Mouse (Mus musculus): ENCODE data around the gene Gpr160. TPM values are rescaled to one million over a fixed set of nuclear protein-coding genes. Genes with fewer than 3 reads are reported as not detected.
"Not testable (repeated sequence)": the region's sequence is repeated elsewhere in the genome, so short reads cannot be mapped to it uniquely, and the experiment has no call there.

Gpr160 gene
- polyA plus RNA-seq, 1 experiment from 2014 or later = 1.9 TPM

- no peak overlapping the region for H3K4me2 ChIP-seq (ENCODE audit: low read depth)
- WGBS = 55% methylated on average over 1 of the region's 1 CpGs
- H3K9ac ChIP-seq (ENCODE audit: low read length) = no peak overlapping the region
- no peak overlapping the region for H3K4me3 ChIP-seq (ENCODE audit: low read depth, low read length)
- H3K4me1 ChIP-seq (ENCODE audit: control insufficient read depth, insufficient read depth, low read length) = no peaks in the 10 kb centered on the region
- no peaks in the 10 kb centered on the region for H3K9me3 ChIP-seq (ENCODE audit: control insufficient read depth, low read length)
- H3K27me3 ChIP-seq (ENCODE audit: control insufficient read depth, insufficient read depth, low read length) = no peaks in the 10 kb centered on the region
- no peak for ATAC-seq (ENCODE audit: insufficient read depth, low FRiP score, low TSS enrichment)
- H3K36me3 ChIP-seq (ENCODE audit: control insufficient read depth, insufficient read depth, low read length) = no peaks in the 10 kb centered on the region
- no peak for DNase-seq (ENCODE audit: low spot score)
- no peak overlapping the region for H3K27ac ChIP-seq (ENCODE audit: low read depth, low read length)
Observed at GRCm38 (mm10) chr3:30847413-30847812, 8.3 kb upstream of the Gpr160 start.

GRCm38 (mm10) chr3:30851422-30851821 lies 4.3 kb upstream of the Gpr160 start:
- Histone ChIP-seq H3K27ac (ENCODE audit: low read depth, low read length) (no peak overlapping the region), H3K36me3 (ENCODE audit: control insufficient read depth, insufficient read depth, low read length) (no peaks in the 10 kb centered on the region), H3K9ac (ENCODE audit: low read length) (no peak overlapping the region), H3K4me3 (ENCODE audit: low read depth, low read length) (no peak overlapping the region), H3K4me1 (ENCODE audit: control insufficient read depth, insufficient read depth, low read length) (0 out of 2 replicates have a peak, but pooled peaks cover 3% of the 10 kb centered on the region), H3K27me3 (ENCODE audit: control insufficient read depth, insufficient read depth, low read length) (peaks cover 14% of the 10 kb centered on the region), H3K9me3 (ENCODE audit: control insufficient read depth, low read length) (no peaks in the 10 kb centered on the region), H3K4me2 (ENCODE audit: low read depth) (no peak overlapping the region)
- 76% methylated on average over 4 of the region's 6 CpGs for WGBS
- no peak for ATAC-seq (ENCODE audit: insufficient read depth, low FRiP score, low TSS enrichment)
- DNase-seq (ENCODE audit: low spot score) = no peak

GRCm38 (mm10) chr3:30853596-30853995 lies 2.2 kb upstream of the Gpr160 start:
- no peak overlapping the region for H3K4me3 ChIP-seq (ENCODE audit: low read depth, low read length)
- 95% methylated on average over 5 of the region's 5 CpGs for WGBS
- peaks cover 19% of the 10 kb centered on the region for H3K27me3 ChIP-seq (ENCODE audit: control insufficient read depth, insufficient read depth, low read length)
- H3K9me3 ChIP-seq (ENCODE audit: control insufficient read depth, low read length) = no peaks in the 10 kb centered on the region
- no peak overlapping the region for H3K4me2 ChIP-seq (ENCODE audit: low read depth)
- no peak for ATAC-seq (ENCODE audit: insufficient read depth, low FRiP score, low TSS enrichment)
- no peak overlapping the region for H3K9ac ChIP-seq (ENCODE audit: low read length)
- no peak overlapping the region for H3K27ac ChIP-seq (ENCODE audit: low read depth, low read length)
- 0 out of 2 replicates have a peak, but pooled peaks cover 3% of the 10 kb centered on the region for H3K4me1 ChIP-seq (ENCODE audit: control insufficient read depth, insufficient read depth, low read length)
- no peaks in the 10 kb centered on the region for H3K36me3 ChIP-seq (ENCODE audit: control insufficient read depth, insufficient read depth, low read length)
- no peak for DNase-seq (ENCODE audit: low spot score)

- not testable (repeated sequence) for H3K36me3 ChIP-seq (ENCODE audit: control insufficient read depth, insufficient read depth, low read length); ATAC-seq (ENCODE audit: insufficient read depth, low FRiP score, low TSS enrichment); DNase-seq (ENCODE audit: low spot score)
Observed at GRCm38 (mm10) chr3:30859599-30859998, 3.8 kb downstream of the Gpr160 start.

GRCm38 (mm10) chr3:30860705-30861104 lies 5.0 kb downstream of the Gpr160 start:
- WGBS = 90% methylated on average over 4 of the region's 4 CpGs
- ATAC-seq (ENCODE audit: insufficient read depth, low FRiP score, low TSS enrichment) = no peak

More at GRCm38 (mm10) chr3:30859599-30859998, 3.8 kb downstream of the Gpr160 start:
- H3K4me1 ChIP-seq (ENCODE audit: control insufficient read depth, insufficient read depth, low read length); H3K27ac ChIP-seq (ENCODE audit: low read depth, low read length); H3K4me2 ChIP-seq (ENCODE audit: low read depth); H3K9me3 ChIP-seq (ENCODE audit: control insufficient read depth, low read length); H3K9ac ChIP-seq (ENCODE audit: low read length); H3K4me3 ChIP-seq (ENCODE audit: low read depth, low read length): not testable (repeated sequence)
- 93% methylated on average over 8 of the region's 8 CpGs for WGBS
- peaks cover 19% of the 10 kb centered on the region for H3K27me3 ChIP-seq (ENCODE audit: control insufficient read depth, insufficient read depth, low read length)

GRCm38 (mm10) chr3:30863712-30864435 lies 8.1 kb downstream of the Gpr160 start:
- no peaks in the 10 kb centered on the region for H3K4me1 ChIP-seq (ENCODE audit: control insufficient read depth, insufficient read depth, low read length)
- ATAC-seq (ENCODE audit: insufficient read depth, low FRiP score, low TSS enrichment) (no peak), DNase-seq (ENCODE audit: low spot score) (no peak)
- no peak overlapping the region for H3K4me3 ChIP-seq (ENCODE audit: low read depth, low read length)
- no peaks in the 10 kb centered on the region for H3K36me3 ChIP-seq (ENCODE audit: control insufficient read depth, insufficient read depth, low read length)
- no peak overlapping the region for H3K4me2 ChIP-seq (ENCODE audit: low read depth)
- H3K27ac ChIP-seq (ENCODE audit: low read depth, low read length) = no peak overlapping the region
- H3K27me3 ChIP-seq (ENCODE audit: control insufficient read depth, insufficient read depth, low read length) = no peaks in the 10 kb centered on the region
- 76% methylated on average over 5 of the region's 5 CpGs for WGBS
- no peaks in the 10 kb centered on the region for H3K9me3 ChIP-seq (ENCODE audit: control insufficient read depth, low read length)
- no peak overlapping the region for H3K9ac ChIP-seq (ENCODE audit: low read length)

More at GRCm38 (mm10) chr3:30860705-30861104, 5.0 kb downstream of the Gpr160 start:
- Histone ChIP-seq H3K4me1 (ENCODE audit: control insufficient read depth, insufficient read depth, low read length) (0 out of 2 replicates have a peak, but pooled peaks cover under 1% of the 10 kb centered on the region), H3K27me3 (ENCODE audit: control insufficient read depth, insufficient read depth, low read length) (peaks cover 12% of the 10 kb centered on the region), H3K9me3 (ENCODE audit: control insufficient read depth, low read length) (no peaks in the 10 kb centered on the region), H3K4me2 (ENCODE audit: low read depth) (no peak overlapping the region), H3K9ac (ENCODE audit: low read length) (no peak overlapping the region), H3K36me3 (ENCODE audit: control insufficient read depth, insufficient read depth, low read length) (no peaks in the 10 kb centered on the region), H3K27ac (ENCODE audit: low read depth, low read length) (no peak overlapping the region), H3K4me3 (ENCODE audit: low read depth, low read length) (no peak overlapping the region)
- no peak for DNase-seq (ENCODE audit: low spot score)

- H3K4me3 ChIP-seq (ENCODE audit: low read depth, low read length) = no peak overlapping the region
- 86% methylated on average over 1 of the region's 1 CpGs for WGBS
- no peak for DNase-seq (ENCODE audit: low spot score)
Observed at GRCm38 (mm10) chr3:30864640-30865039, 8.9 kb downstream of the Gpr160 start.

GRCm38 (mm10) chr3:30868176-30868575 lies 12.4 kb downstream of the Gpr160 start:
- H3K4me3 ChIP-seq (ENCODE audit: low read depth, low read length) = no peak overlapping the region
- ATAC-seq (ENCODE audit: insufficient read depth, low FRiP score, low TSS enrichment) = no peak
- no peak for DNase-seq (ENCODE audit: low spot score)
- no peaks in the 10 kb centered on the region for H3K4me1 ChIP-seq (ENCODE audit: control insufficient read depth, insufficient read depth, low read length)
- H3K36me3 ChIP-seq (ENCODE audit: control insufficient read depth, insufficient read depth, low read length) = no peaks in the 10 kb centered on the region
- no peaks in the 10 kb centered on the region for H3K27me3 ChIP-seq (ENCODE audit: control insufficient read depth, insufficient read depth, low read length)
- no peak overlapping the region for H3K9ac ChIP-seq (ENCODE audit: low read length)
- no peaks in the 10 kb centered on the region for H3K9me3 ChIP-seq (ENCODE audit: control insufficient read depth, low read length)
- WGBS = 78% methylated on average over 5 of the region's 5 CpGs
- H3K4me2 ChIP-seq (ENCODE audit: low read depth) = no peak overlapping the region
- no peak overlapping the region for H3K27ac ChIP-seq (ENCODE audit: low read depth, low read length)

More at GRCm38 (mm10) chr3:30864640-30865039, 8.9 kb downstream of the Gpr160 start:
- H3K27me3 ChIP-seq (ENCODE audit: control insufficient read depth, insufficient read depth, low read length) = no peaks in the 10 kb centered on the region
- no peak overlapping the region for H3K4me2 ChIP-seq (ENCODE audit: low read depth)
- H3K9me3 ChIP-seq (ENCODE audit: control insufficient read depth, low read length) = no peaks in the 10 kb centered on the region
- no peaks in the 10 kb centered on the region for H3K4me1 ChIP-seq (ENCODE audit: control insufficient read depth, insufficient read depth, low read length)
- no peak for ATAC-seq (ENCODE audit: insufficient read depth, low FRiP score, low TSS enrichment)
- no peaks in the 10 kb centered on the region for H3K36me3 ChIP-seq (ENCODE audit: control insufficient read depth, insufficient read depth, low read length)
- H3K27ac ChIP-seq (ENCODE audit: low read depth, low read length) = no peak overlapping the region
- H3K9ac ChIP-seq (ENCODE audit: low read length) = no peak overlapping the region

- Histone ChIP-seq H3K4me3 (ENCODE audit: low read depth, low read length) (no peak overlapping the region), H3K4me1 (ENCODE audit: control insufficient read depth, insufficient read depth, low read length) (no peaks in the 10 kb centered on the region), H3K9ac (ENCODE audit: low read length) (no peak overlapping the region), H3K4me2 (ENCODE audit: low read depth) (no peak overlapping the region), H3K27ac (ENCODE audit: low read depth, low read length) (no peak overlapping the region), H3K27me3 (ENCODE audit: control insufficient read depth, insufficient read depth, low read length) (no peaks in the 10 kb centered on the region), H3K36me3 (ENCODE audit: control insufficient read depth, insufficient read depth, low read length) (no peaks in the 10 kb centered on the region), H3K9me3 (ENCODE audit: control insufficient read depth, low read length) (no peaks in the 10 kb centered on the region)
- DNase-seq (ENCODE audit: low spot score) (no peak), ATAC-seq (ENCODE audit: insufficient read depth, low FRiP score, low TSS enrichment) (no peak)
- 82% methylated on average over 5 of the region's 5 CpGs for WGBS
Observed at GRCm38 (mm10) chr3:30868625-30869024, 12.9 kb downstream of the Gpr160 start.

All from neural tube, embryonic 11.5 days (tissue).